Mouse (Mus musculus) lung, embryonic 14.5 days (tissue): ENCODE data around the gene Med25. TPM values are rescaled to one million over a fixed set of nuclear protein-coding genes. Genes with fewer than 3 reads are reported as not detected.

Experiments used
- ATAC-seq: fragments of 200-750 bp; cut with Nextera tagmentation; 2 replicates; pipeline ENCODE4 v1.8.0; 2017; ENCODE audit warnings: mild to moderate bottlenecking, moderate TSS enrichment, moderate library complexity; ENCODE audit not compliant: insufficient read depth
- DNase-seq: peaks from one replicate; pipeline ENCODE4 v3.0.0-alpha.2; 2015
- H3K27ac ChIP-seq: fragments of 300-500 bp; sonication (generic); 2 replicates; pipeline ENCODE4 v1.5.1; 2014; ENCODE audit warnings: low read depth, mild to moderate bottlenecking, moderate library complexity
- H3K27me3 ChIP-seq: fragments of 300-500 bp; sonication (generic); 2 replicates; pipeline ENCODE4 v1.6.1; 2014; ENCODE audit warnings: low read length, control low read depth; ENCODE audit not compliant: insufficient read depth
- H3K36me3 ChIP-seq: fragments of 300-500 bp; sonication (generic); 2 replicates; pipeline ENCODE4 v1.6.1; 2014; ENCODE audit warnings: control low read depth; ENCODE audit not compliant: insufficient read depth
- H3K4me1 ChIP-seq: fragments of 300-500 bp; sonication (generic); 2 replicates; pipeline ENCODE4 v1.6.1; 2014; ENCODE audit warnings: antibody characterized with exemption, control low read depth; ENCODE audit not compliant: insufficient read depth
- H3K4me2 ChIP-seq: fragments of 300-500 bp; sonication (generic); 2 replicates; pipeline ENCODE4 v1.6.1; 2014; ENCODE audit warnings: mild to moderate bottlenecking
- H3K4me3 ChIP-seq: fragments of 300-500 bp; sonication (generic); 2 replicates; pipeline ENCODE4 v1.5.1; 2014; ENCODE audit warnings: low read depth, low read length
- H3K9ac ChIP-seq: fragments of 300-500 bp; sonication (generic); 2 replicates; pipeline ENCODE4 v1.6.1; 2014
- H3K9me3 ChIP-seq: fragments of 300-500 bp; sonication (generic); 2 replicates; pipeline ENCODE4 v1.6.1; 2016; ENCODE audit warnings: low read depth, low read length, control low read depth
- CTCF ChIP-seq: IDR thresholded peaks from 2 replicates; pipeline ENCODE4 v1.5.1; 2016; ENCODE audit warnings: antibody characterized with exemption, low read depth
- WGBS: fragments of 180-500 bp; shearing (Covaris S2); extraction: QIAGEN DNeasy Blood & Tissue Kit; methylation state at CpG from one replicate; pipeline ENCODE4 v1.1.7; 2014; 5-methylcytosine and 5-hydroxymethylcytosine counted together
- microRNA counts: library from miRNA; unstranded; fragments of <30 nt; microRNA quantifications from one replicate; lab custom pipeline; 2016
- microRNA-seq: library from miRNA; unstranded; fragments of <30 nt; microRNA quantifications from one replicate; pipeline ENCODE4, GENCODE M21; 2016; ENCODE audit warnings: borderline number of aligned reads
- polyA plus RNA-seq: library from polyadenylated mRNA; unstranded; fragments of >200 nt; fragmentation: Nextera tagmentation; extraction: Ambion mirVana; gene quantifications from 2 replicates; pipeline ENCODE4 v1.2.1, GENCODE M21; 2014

The Med25 gene
- polyA plus RNA-seq, 1 experiment from 2014 or later, result 79.5 TPM

- H3K4me1 ChIP-seq, result no peaks in the 10 kb centered on the region
- ATAC-seq (no peak), DNase-seq (no peak)
- TF ChIP-seq CTCF, result no peak
- H3K36me3 ChIP-seq, result peaks cover 18% of the 10 kb centered on the region
- 78% methylated on average over 9 of the region's 9 CpGs for WGBS
- no peak overlapping the region for H3K9ac ChIP-seq
- H3K4me2 ChIP-seq, result no peak overlapping the region
- H3K9me3 ChIP-seq, result no peaks in the 10 kb centered on the region
- no peak overlapping the region for H3K27ac ChIP-seq
- no peak overlapping the region for H3K4me3 ChIP-seq
- H3K27me3 ChIP-seq, result peaks cover 15% of the 10 kb centered on the region
Measured at GRCm38 (mm10) chr7:44836423-44837053, 56.0 kb downstream of the Med25 start.

DNA sequence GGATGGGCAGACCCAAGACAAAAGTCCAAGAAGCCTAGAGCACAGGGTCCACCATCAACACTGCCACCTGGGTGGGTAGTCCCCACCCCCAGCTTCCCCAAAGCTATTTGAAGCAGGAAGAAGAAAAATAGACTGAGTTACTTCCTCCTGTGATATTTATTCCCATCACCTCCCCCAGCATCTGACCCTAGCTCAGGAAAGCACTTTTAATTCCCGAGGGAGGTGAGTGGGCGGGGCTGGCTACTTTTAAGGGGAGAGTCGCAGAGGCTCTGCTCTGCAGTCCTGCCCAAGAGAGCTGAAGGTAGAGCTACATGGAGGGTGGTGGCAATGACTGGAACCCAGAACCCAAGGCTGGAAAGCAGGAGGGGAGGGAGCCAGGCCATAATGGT is 56.5 kb downstream of the Med25 start:
- no peak overlapping the region for H3K4me2 ChIP-seq
- H3K36me3 ChIP-seq, result peaks cover 18% of the 10 kb centered on the region
- no peaks in the 10 kb centered on the region for H3K4me1 ChIP-seq
- no peak overlapping the region for H3K27ac ChIP-seq
- WGBS, result 42% methylated on average over 3 of the region's 3 CpGs
- DNase-seq (no peak), ATAC-seq (no peak)
- no peak for TF ChIP-seq CTCF
- H3K27me3 ChIP-seq, result peaks cover 15% of the 10 kb centered on the region
- no peak overlapping the region for H3K9ac ChIP-seq
- no peak overlapping the region for H3K4me3 ChIP-seq
- H3K9me3 ChIP-seq, result no peaks in the 10 kb centered on the region

- DNase-seq (no peak), ATAC-seq (no peak)
- Histone ChIP-seq H3K9ac (no peak overlapping the region), H3K27me3 (peaks cover 12% of the 10 kb centered on the region), H3K4me1 (no peaks in the 10 kb centered on the region), H3K9me3 (no peaks in the 10 kb centered on the region), H3K4me3 (no peak overlapping the region), H3K36me3 (peaks cover 19% of the 10 kb centered on the region), H3K4me2 (no peak overlapping the region), H3K27ac (no peak overlapping the region)
- 91% methylated on average over 1 of the region's 1 CpGs for WGBS
- TF ChIP-seq CTCF, result no peak
Measured at GRCm38 (mm10) chr7:44835373-44836015, 57.0 kb downstream of the Med25 start.

DNA sequence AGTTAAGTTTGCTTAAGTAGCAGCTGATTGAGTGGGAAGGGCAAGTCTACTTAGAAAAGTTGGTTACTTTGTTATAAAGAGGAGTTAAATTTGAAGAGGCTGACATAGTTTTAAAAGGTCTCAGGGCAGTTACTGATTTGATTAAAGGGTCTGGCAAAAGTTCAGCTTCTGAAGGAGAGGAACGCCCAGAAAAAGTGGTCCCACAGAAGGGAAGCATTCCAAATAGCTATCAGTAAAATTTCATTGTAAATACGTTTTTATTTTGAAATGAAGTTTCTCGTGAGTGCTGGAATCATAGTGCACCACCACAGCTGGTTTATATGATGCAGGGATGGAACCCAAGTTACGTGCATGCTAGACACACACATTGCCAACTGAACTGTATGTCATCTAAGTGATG is 59.7 kb downstream of the Med25 start:
- Histone ChIP-seq H3K9me3 (no peaks in the 10 kb centered on the region), H3K4me2 (no peak overlapping the region), H3K27me3 (no peaks in the 10 kb centered on the region), H3K36me3 (peaks cover 45% of the 10 kb centered on the region), H3K4me1 (no peaks in the 10 kb centered on the region), H3K9ac (no peak overlapping the region), H3K4me3 (no peak overlapping the region), H3K27ac (no peak overlapping the region)
- 51% methylated on average over 4 of the region's 4 CpGs for WGBS
- no peak for ATAC-seq
- no peak for TF ChIP-seq CTCF
- no peak for DNase-seq

GRCm38 (mm10) chr7:44828706-44829105 is 63.8 kb downstream of the Med25 start:
- 84% methylated on average over 5 of the region's 5 CpGs for WGBS
- no peak overlapping the region for H3K9ac ChIP-seq
- H3K27me3 ChIP-seq, result no peaks in the 10 kb centered on the region
- H3K36me3 ChIP-seq, result peaks cover 59% of the 10 kb centered on the region
- DNase-seq (no peak), ATAC-seq (no peak)
- H3K4me3 ChIP-seq, result no peak overlapping the region
- H3K9me3 ChIP-seq, result no peaks in the 10 kb centered on the region
- no peak for TF ChIP-seq CTCF
- H3K4me2 ChIP-seq, result no peak overlapping the region
- no peak overlapping the region for H3K27ac ChIP-seq
- H3K4me1 ChIP-seq, result no peaks in the 10 kb centered on the region

DNA sequence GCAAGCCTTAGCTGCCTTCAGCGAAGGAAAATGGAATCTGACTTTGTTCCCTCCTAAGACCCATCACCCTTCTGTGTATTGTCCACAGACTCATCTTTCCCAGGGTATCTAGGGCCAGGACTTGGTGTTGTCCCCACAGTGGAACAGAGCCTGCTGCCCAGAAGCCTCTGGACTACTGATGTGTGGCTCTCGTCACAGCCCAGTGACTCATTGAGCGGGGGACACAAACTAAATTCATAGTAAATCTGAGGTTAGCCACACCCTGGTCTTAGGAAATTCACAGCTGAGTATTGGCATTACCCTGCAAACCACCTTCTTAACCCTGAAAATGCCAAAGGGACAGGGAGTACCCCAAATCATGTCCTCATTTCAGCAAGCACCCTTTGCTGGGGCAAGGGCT is 65.7 kb downstream of the Med25 start:
- DNase-seq, result no peak
- ATAC-seq, result no peak
- Histone ChIP-seq H3K27ac (no peak overlapping the region), H3K36me3 (peaks cover 52% of the 10 kb centered on the region), H3K4me2 (no peak overlapping the region), H3K9ac (no peak overlapping the region), H3K4me1 (no peaks in the 10 kb centered on the region), H3K4me3 (no peak overlapping the region), H3K27me3 (no peaks in the 10 kb centered on the region), H3K9me3 (no peaks in the 10 kb centered on the region)
- TF ChIP-seq CTCF, result no peak
- 82% methylated on average over 3 of the region's 3 CpGs for WGBS

MicroRNA genes within 50 kb of the gene (microRNA counts, 519-probe panel; counts per million panel counts)
- 30.5 counts per million for microRNA mmu-miR-707 (lab: Ali Mortazavi, UCI)

Small RNA genes within 50 kb of the gene (microRNA-seq; reads per million reads assigned to microRNA genes)
- gene Mir707, result not detected

Other genes with a start within 250 kb of the Med25 start
- gene Myh14, start 221.9 kb downstream of the Med25 start, polyA plus RNA-seq, result 33.6 and 37.3 TPM in 2 replicates
- gene Izumo2, start 184.0 kb downstream of the Med25 start, polyA plus RNA-seq, result not detected in 2 replicates
- gene Vrk3, start 144.3 kb downstream of the Med25 start, polyA plus RNA-seq, result 34.7 and 36.3 TPM in 2 replicates
- 0.92 and 2.3 TPM in 2 replicates for gene Zfp473, start 141.7 kb downstream of the Med25 start, polyA plus RNA-seq
- gene Nup62, start 76.6 kb downstream of the Med25 start, polyA plus RNA-seq, result 65.8 and 68.9 TPM in 2 replicates
- 0.93 and 1.5 TPM in 2 replicates for gene Il4i1, start 76.3 kb downstream of the Med25 start, polyA plus RNA-seq
- 3.1 TPM in 2 replicates for gene Atf5, start 76.1 kb downstream of the Med25 start, polyA plus RNA-seq
- gene Akt1s1, start 43.7 kb downstream of the Med25 start, polyA plus RNA-seq, result 61.9 and 76.9 TPM in 2 replicates
- gene Tbc1d17, start 43.6 kb downstream of the Med25 start, polyA plus RNA-seq, result 60.1 and 73.7 TPM in 2 replicates
- gene Pnkp, start 35.6 kb downstream of the Med25 start, polyA plus RNA-seq, result 30.3 and 30.7 TPM in 2 replicates
- gene Ptov1, start 22.9 kb downstream of the Med25 start, polyA plus RNA-seq, result 386 and 443 TPM in 2 replicates
- 17.7 and 19.1 TPM in 2 replicates for gene Fuz, start 3.4 kb upstream of the Med25 start, polyA plus RNA-seq
- gene Ap2a1, start 36.8 kb upstream of the Med25 start, polyA plus RNA-seq, result 73.6 and 83.2 TPM in 2 replicates
- gene Tsks, start 50.5 kb upstream of the Med25 start, polyA plus RNA-seq, result 0.11 and 0.14 TPM in 2 replicates
- 14.9 and 15.5 TPM in 2 replicates for gene Cpt1c, start 82.1 kb upstream of the Med25 start, polyA plus RNA-seq
- 228 and 238 TPM in 2 replicates for gene Prmt1, start 93.9 kb upstream of the Med25 start, polyA plus RNA-seq
- gene Irf3, start 104.9 kb upstream of the Med25 start, polyA plus RNA-seq, result 78.7 and 83.0 TPM in 2 replicates
- 69.9 and 76.9 TPM in 2 replicates for gene Bcl2l12, start 106.0 kb upstream of the Med25 start, polyA plus RNA-seq
- 45.9 and 53.6 TPM in 2 replicates for gene Scaf1, start 123.7 kb upstream of the Med25 start, polyA plus RNA-seq
- gene Rras, start 125.2 kb upstream of the Med25 start, polyA plus RNA-seq, result 46.2 and 46.5 TPM in 2 replicates
- 14.2 and 16.2 TPM in 2 replicates for gene Prr12, start 160.2 kb upstream of the Med25 start, polyA plus RNA-seq
- gene Nosip, start 169.7 kb upstream of the Med25 start, polyA plus RNA-seq, result 68.6 and 71.9 TPM in 2 replicates
- 18.1 and 19.2 TPM in 2 replicates for gene Prrg2, start 170.0 kb upstream of the Med25 start, polyA plus RNA-seq
- gene Rcn3, start 199.5 kb upstream of the Med25 start, polyA plus RNA-seq, result 344 and 360 TPM in 2 replicates
- 56.4 and 57.0 TPM in 2 replicates for gene Fcgrt, start 211.1 kb upstream of the Med25 start, polyA plus RNA-seq
- gene Rps11, start 231.7 kb upstream of the Med25 start, polyA plus RNA-seq, result 1,873 and 1,878 TPM in 2 replicates
- gene Rpl13a, start 236.0 kb upstream of the Med25 start, polyA plus RNA-seq, result 1,527 and 1,587 TPM in 2 replicates
- gene Gm45713, start 243.5 kb upstream of the Med25 start, polyA plus RNA-seq, result 1.2 and 1.4 TPM in 2 replicates
- 0.72 and 1.1 TPM in 2 replicates for gene Flt3l, start 243.7 kb upstream of the Med25 start, polyA plus RNA-seq